In the genomic region with DNA sequence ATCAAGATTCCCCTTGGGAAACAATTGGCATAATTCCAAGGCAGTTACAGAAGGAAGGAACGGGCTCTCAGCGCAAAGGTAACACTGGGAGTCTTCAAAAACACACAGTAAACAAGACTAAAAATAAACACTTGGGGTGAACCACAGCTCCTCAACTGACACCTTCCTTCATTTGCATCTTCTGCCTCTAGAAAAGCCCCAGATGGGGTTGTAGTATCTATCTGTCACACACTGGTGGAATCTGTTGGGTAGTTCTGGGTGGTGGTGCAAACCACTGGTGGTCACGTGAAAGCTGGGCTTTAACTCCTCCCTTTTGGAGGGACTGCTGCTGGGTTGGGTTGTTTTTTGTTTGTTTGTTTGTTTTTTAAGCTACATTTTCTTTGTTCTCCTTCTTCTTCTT, we compare ENCODE assay signal across 14 mouse cellular contexts. TPM values are rescaled to one million over a fixed set of nuclear protein-coding genes. Genes with fewer than 3 reads are reported as not detected.
A peak's percentile ranks its signal among the peaks of the same experiment; 100 is the strongest.
DNase-seq lines count a peak whose midpoint lies in the region; ATAC-seq and TF ChIP-seq lines count a peak whose summit lies in the region.
"Had no signal": no experiment of that assay in that cellular context is flagged by ENCODE, and none has a peak within 500 bp of the region (broad histone marks: within the 10 kb centered on the region; RNA-seq: fewer than 3 reads in every experiment).

No protein-coding gene starts in this region.

- H3K4me3 ChIP-seq in thymus, adult 2 months (ENCODE audit: control insufficient read depth, insufficient read depth, low read length), result no peak overlapping the region
- H3K4me3 ChIP-seq in liver, embryonic 15.5 days (replicated peaks), result no peak overlapping the region
- 0 out of 2 replicates have a peak overlapping the region, but pooled peaks have one; percentile 1 for H3K4me3 ChIP-seq in spleen, adult 2 months (ENCODE audit: extremely low read depth, insufficient read depth, insufficient read length)
- H3K4me3 ChIP-seq in limb, embryonic 10.5 days, result no peak overlapping the region
- H3K4me3 ChIP-seq in embryonic facial prominence, embryonic 10.5 days, result no peak overlapping the region
- H3K4me3 ChIP-seq: intestine, embryonic 15.5 days had no signal

- no peak overlapping the region for H3K9ac ChIP-seq in liver, embryonic 15.5 days
- H3K9ac ChIP-seq: intestine, embryonic 15.5 days had no signal

- no peaks in the 10 kb centered on the region for H3K9me3 ChIP-seq in liver, embryonic 15.5 days (replicated peaks)
- no peaks in the 10 kb centered on the region for H3K9me3 ChIP-seq in limb, embryonic 10.5 days (replicated peaks)
- no peaks in the 10 kb centered on the region for H3K9me3 ChIP-seq in embryonic facial prominence, embryonic 10.5 days
- H3K9me3 ChIP-seq: intestine, embryonic 15.5 days had no signal

- H3K27me3 ChIP-seq in thymus, adult 2 months (ENCODE audit: control insufficient read depth, insufficient read depth, low read length), result no peaks in the 10 kb centered on the region
- no peaks in the 10 kb centered on the region for H3K27me3 ChIP-seq in liver, embryonic 15.5 days
- H3K27me3 ChIP-seq in spleen, adult 2 months (ENCODE audit: control insufficient read depth, insufficient read depth, low read length), result no peaks in the 10 kb centered on the region
- no peaks in the 10 kb centered on the region for H3K27me3 ChIP-seq in limb, embryonic 10.5 days (ENCODE audit: low read depth, poor library complexity, severe bottlenecking)
- no peaks in the 10 kb centered on the region for H3K27me3 ChIP-seq in embryonic facial prominence, embryonic 10.5 days (replicated peaks; ENCODE audit: low read depth, poor library complexity, severe bottlenecking)
- H3K27me3 ChIP-seq: intestine, embryonic 15.5 days had no signal

- H3K27ac ChIP-seq in thymus, adult 2 months (ENCODE audit: control insufficient read depth, insufficient read depth, low read length), result peak overlapping the region; percentile 50; the same call in 1 of the 2 replicates
- H3K27ac ChIP-seq in liver, embryonic 15.5 days (replicated peaks), result no peak overlapping the region; the same call in 1 of the 2 replicates
- peak overlapping the region; percentile 96 for H3K27ac ChIP-seq in spleen, adult 2 months (ENCODE audit: insufficient read depth, low read length)
- no peak overlapping the region for H3K27ac ChIP-seq in limb, embryonic 10.5 days
- no peak overlapping the region for H3K27ac ChIP-seq in embryonic facial prominence, embryonic 10.5 days (replicated peaks)
- H3K27ac ChIP-seq: intestine, embryonic 15.5 days had no signal

- H3K36me3 ChIP-seq in thymus, adult 2 months (ENCODE audit: control insufficient read depth, insufficient read depth, low read length), result no peaks in the 10 kb centered on the region
- no peaks in the 10 kb centered on the region for H3K36me3 ChIP-seq in liver, embryonic 15.5 days (replicated peaks)
- peaks cover 3% of the 10 kb centered on the region; the same call in 1 of the 2 replicates for H3K36me3 ChIP-seq in spleen, adult 2 months (ENCODE audit: control insufficient read depth, insufficient read depth, low read length)
- H3K36me3 ChIP-seq in limb, embryonic 10.5 days, result no peaks in the 10 kb centered on the region
- H3K36me3 ChIP-seq in embryonic facial prominence, embryonic 10.5 days (replicated peaks), result no peaks in the 10 kb centered on the region
- H3K36me3 ChIP-seq: intestine, embryonic 15.5 days had no signal

- no peak for TF ChIP-seq POLR2A in thymus, adult 2 months (IDR thresholded peaks at IDR 0.05; ENCODE audit: control insufficient read depth, extremely low read depth, insufficient read depth, low read length, poor library complexity)
- no peak for TF ChIP-seq POLR2A in spleen, adult 2 months (IDR thresholded peaks at IDR 0.05; ENCODE audit: low read depth, low read length)

- H3K4me2 ChIP-seq in liver, embryonic 15.5 days, result no peak overlapping the region
- H3K4me2 ChIP-seq: intestine, embryonic 15.5 days had no signal

- TF ChIP-seq CTCF in thymus, adult 2 months (IDR thresholded peaks at IDR 0.05; ENCODE audit: borderline replicate concordance, control insufficient read depth, extremely low read depth, insufficient read depth, low read length, poor library complexity), result no peak
- no peak for TF ChIP-seq CTCF in spleen, adult 2 months (IDR thresholded peaks at IDR 0.05; ENCODE audit: extremely low read depth, insufficient read depth, insufficient read length, insufficient replicate concordance)

- 12% methylated on average over 3 of the region's 3 CpGs for WGBS in thymus, adult 2 months
- 50% methylated on average over 3 of the region's 3 CpGs for WGBS in liver, embryonic 15.5 days (ENCODE audit: insufficient replicate concordance)
- 13% methylated on average over 3 of the region's 3 CpGs for WGBS in spleen, adult 2 months
- 75% methylated on average over 3 of the region's 3 CpGs for WGBS in limb, embryonic 10.5 days
- WGBS in embryonic facial prominence, embryonic 10.5 days, result 88% methylated on average over 3 of the region's 3 CpGs

- ATAC-seq in liver, embryonic 15.5 days (ENCODE audit: insufficient read depth), result peak; percentile 64
- ATAC-seq: forebrain, embryonic 14.5 days; intestine, embryonic 15.5 days; lung, postnatal 0 days had no signal

- peak; percentile 32 for DNase-seq in thymus, adult 2 months
- no peak for DNase-seq in thymus, postnatal 4 days
- peak; percentile 31 for DNase-seq in c-Kit-positive CD71-positive TER-119-positive erythroid progenitor cells, embryonic 14.5 days (ENCODE audit: low spot score)
- peak; percentile 78 to 94 for DNase-seq in spleen, adult 2 months (ENCODE audit: low read depth in 1 of 2, low spot score in 2 of 2)
- no peak for DNase-seq in frontal cortex, postnatal 36 days (ENCODE audit: low spot score in 2 of 2)
- no peak for DNase-seq in limb, embryonic 10.5 days (ENCODE audit: low spot score)
- DNase-seq in embryonic facial prominence, embryonic 10.5 days (ENCODE audit: low spot score), result no peak
- DNase-seq: cerebellum, adult 9-10 months; heart, adult 18-20 months; kidney, postnatal 36 days had no signal

- H3K4me1 ChIP-seq in thymus, adult 2 months (replicated peaks; ENCODE audit: control insufficient read depth, insufficient read depth, low read length), result peaks cover 41% of the 10 kb centered on the region
- H3K4me1 ChIP-seq in liver, embryonic 15.5 days (replicated peaks), result peaks cover 14% of the 10 kb centered on the region
- peaks cover 22% of the 10 kb centered on the region; the same call in 1 of the 2 replicates for H3K4me1 ChIP-seq in spleen, adult 2 months (ENCODE audit: control insufficient read depth, insufficient read depth, insufficient read length)
- peaks cover 10% of the 10 kb centered on the region; the same call in 1 of the 2 replicates for H3K4me1 ChIP-seq in limb, embryonic 10.5 days
- H3K4me1 ChIP-seq in embryonic facial prominence, embryonic 10.5 days, result peaks cover 21% of the 10 kb centered on the region
- H3K4me1 ChIP-seq: intestine, embryonic 15.5 days had no signal

RNA-seq across cellular contexts. Expression of a gene that starts 31.4 kb away (rescaled TPM):
- polyA plus RNA-seq in thymus, adult 2 months (2012; rRNA removed), result 34.3 and 36.5 TPM in 2 replicates
- 3.1 and 3.2 TPM in 2 replicates for polyA plus RNA-seq in liver, embryonic 15.5 days (2015; fragmentation: Nextera tagmentation; extraction: Ambion mirVana)
- 46.4 and 54.7 TPM in 2 replicates for polyA plus RNA-seq in spleen, adult 2 months (2012; rRNA removed)
- 0.36 and 0.90 TPM in 2 replicates for polyA plus RNA-seq in limb, embryonic 10.5 days (2016; fragmentation: Nextera tagmentation; extraction: Ambion mirVana)
- polyA plus RNA-seq in embryonic facial prominence, embryonic 10.5 days (2016; fragmentation: Nextera tagmentation; extraction: Ambion mirVana), result 2.3 and 2.6 TPM in 2 replicates

Comparison
In these comparisons a context has a peak if more than half of its experiments do, and no peak if none do; other contexts are left out.
1. DNase-seq: peak in thymus, adult 2 months (single experiment), c-Kit-positive CD71-positive TER-119-positive erythroid progenitor cells, embryonic 14.5 days (single experiment) and spleen, adult 2 months (2 of 2); none in thymus, postnatal 4 days (single experiment), frontal cortex, postnatal 36 days (0 of 2), limb, embryonic 10.5 days (single experiment) and embryonic facial prominence, embryonic 10.5 days (single experiment).
2. H3K27ac ChIP-seq: peak in thymus, adult 2 months (single experiment) and spleen, adult 2 months (single experiment); none in liver, embryonic 15.5 days (single experiment), limb, embryonic 10.5 days (single experiment) and embryonic facial prominence, embryonic 10.5 days (single experiment).